Mouse (Mus musculus): ENCODE data around the gene Dnah9.
A peak's percentile ranks its signal among the peaks of the same experiment; 100 is the strongest.

Dnah9 gene

GRCm38 (mm10) chr11:65788154-65788553 is 380.2 kb downstream of the Dnah9 start, which contains the start of gene Map2k4:
Gene Map2k4 (minus strand): TSS chr11:65788297.
- peak; percentile 94 for DNase-seq

- DNase-seq = no peak
Observed at GRCm38 (mm10) chr11:65787421-65788151, 380.8 kb downstream of the Dnah9 start.

GRCm38 (mm10) chr11:65786160-65786559 is 382.2 kb downstream of the Dnah9 start:
- no peak for DNase-seq

GRCm38 (mm10) chr11:65781596-65781995 is 386.8 kb downstream of the Dnah9 start:
- no peak for DNase-seq
